Mouse (Mus musculus): ENCODE measurements around the gene Vsig2. TPM values are rescaled to one million over a fixed set of nuclear protein-coding genes. Genes with fewer than 3 reads are reported as not detected.

The Vsig2 gene
- total RNA-seq, 2 experiments from 2014 or later, result 4.0 to 4.7 TPM

GRCm38 (mm10) chr9:37556366-37556765, 17.3 kb downstream of the Vsig2 start:
- intact Hi-C loops (cut with DNase I), result loop anchor here (5.0 kb wide), 1 partner anchor 41 kb away; no protein-coding TSS in a partner anchor

GRCm38 (mm10) chr9:37560617-37561016, 21.6 kb downstream of the Vsig2 start:
- DNase-seq, result no peak
- intact Hi-C loops (cut with DNase I), result no loop called here

More at GRCm38 (mm10) chr9:37556366-37556765, 17.3 kb downstream of the Vsig2 start:
- no peak for DNase-seq

- intact Hi-C loops (cut with DNase I), result no loop called here
- DNase-seq, result no peak
Measured at GRCm38 (mm10) chr9:37563805-37564204, 24.8 kb downstream of the Vsig2 start.

- intact Hi-C loops (cut with DNase I), result loop anchor here (5.0 kb wide), 1 partner anchor 45 kb away; the partner anchor contains the start of gene Spa17
- no peak for DNase-seq
Measured at GRCm38 (mm10) chr9:37567019-37567418, 28.0 kb downstream of the Vsig2 start.

GRCm38 (mm10) chr9:37567454-37567853, 28.4 kb downstream of the Vsig2 start:
- intact Hi-C loops (cut with DNase I), result loop anchor here (5.0 kb wide), 1 partner anchor 45 kb away; the partner anchor contains the start of gene Spa17
- peak in 1 of 2 experiments; percentile 12 for DNase-seq

- peak; percentile 37 to 45 for DNase-seq
- intact Hi-C loops (cut with DNase I), result loop anchor here (5.0 kb wide), 1 partner anchor 44 kb away; the partner anchor contains the start of gene Spa17
Measured at GRCm38 (mm10) chr9:37567892-37568604, 29.0 kb downstream of the Vsig2 start.

GRCm38 (mm10) chr9:37568605-37569214, 29.7 kb downstream of the Vsig2 start:
- intact Hi-C loops (cut with DNase I), result loop anchor here (5.0 kb wide), 1 partner anchor 44 kb away; the partner anchor contains the start of gene Spa17
- no peak for DNase-seq

- DNase-seq, result no peak
- intact Hi-C loops (cut with DNase I), result loop anchor here (5.0 kb wide), 1 partner anchor 43 kb away; the partner anchor contains the start of gene Spa17
Measured at GRCm38 (mm10) chr9:37569231-37569835, 30.3 kb downstream of the Vsig2 start.

- DNase-seq, result no peak
- intact Hi-C loops (cut with DNase I), result no loop called here
Measured at GRCm38 (mm10) chr9:37572204-37572876, 33.3 kb downstream of the Vsig2 start.

GRCm38 (mm10) chr9:37576436-37576930, 37.4 kb downstream of the Vsig2 start:
- intact Hi-C loops (cut with DNase I), result no loop called here
- no peak for DNase-seq

GRCm38 (mm10) chr9:37583594-37583993, 44.5 kb downstream of the Vsig2 start:
- no peak for DNase-seq

GRCm38 (mm10) chr9:37586718-37587117, 47.7 kb downstream of the Vsig2 start:
- no peak for DNase-seq
- intact Hi-C loops (cut with DNase I), result no loop called here

More at GRCm38 (mm10) chr9:37583594-37583993, 44.5 kb downstream of the Vsig2 start:
- intact Hi-C loops (cut with DNase I), result no loop called here

GRCm38 (mm10) chr9:37590381-37590780, 51.3 kb downstream of the Vsig2 start:
- intact Hi-C loops (cut with DNase I), result no loop called here
- no peak for DNase-seq

- no peak for DNase-seq
- intact Hi-C loops (cut with DNase I), result no loop called here
Measured at GRCm38 (mm10) chr9:37592025-37592424, 53.0 kb downstream of the Vsig2 start.

GRCm38 (mm10) chr9:37592633-37593032, 53.6 kb downstream of the Vsig2 start:
- intact Hi-C loops (cut with DNase I), result no loop called here
- no peak for DNase-seq

GRCm38 (mm10) chr9:37593690-37594089, 54.6 kb downstream of the Vsig2 start:
- intact Hi-C loops (cut with DNase I), result no loop called here
- DNase-seq, result no peak

Measured in heart, postnatal 36 days (tissue).